Mouse (Mus musculus): Measurements from ENCODE around the gene Rapgef5.
A peak's percentile ranks its signal among the peaks of the same experiment; 100 is the strongest.

Gene Rapgef5

DNA sequence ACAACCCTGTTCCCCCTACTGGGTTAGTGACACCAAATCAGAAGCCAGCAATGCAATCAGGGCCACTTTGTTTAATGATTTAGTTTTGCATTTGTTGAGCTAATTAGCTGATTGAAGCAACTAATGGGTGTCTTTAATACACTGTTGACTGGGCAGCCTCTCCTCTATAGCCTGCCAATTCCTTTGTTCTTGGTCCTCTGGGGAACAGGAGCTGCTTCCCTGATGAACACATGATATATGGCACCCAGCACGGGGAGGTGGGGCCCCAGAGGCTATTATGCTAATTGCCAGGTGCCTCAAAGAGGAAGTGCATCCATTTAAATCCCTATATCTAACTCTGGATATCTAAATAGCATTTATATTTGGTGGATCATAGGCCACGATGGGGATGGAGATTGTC is 111.0 kb downstream of the Rapgef5 start:
- peak; percentile 17 for DNase-seq

DNA sequence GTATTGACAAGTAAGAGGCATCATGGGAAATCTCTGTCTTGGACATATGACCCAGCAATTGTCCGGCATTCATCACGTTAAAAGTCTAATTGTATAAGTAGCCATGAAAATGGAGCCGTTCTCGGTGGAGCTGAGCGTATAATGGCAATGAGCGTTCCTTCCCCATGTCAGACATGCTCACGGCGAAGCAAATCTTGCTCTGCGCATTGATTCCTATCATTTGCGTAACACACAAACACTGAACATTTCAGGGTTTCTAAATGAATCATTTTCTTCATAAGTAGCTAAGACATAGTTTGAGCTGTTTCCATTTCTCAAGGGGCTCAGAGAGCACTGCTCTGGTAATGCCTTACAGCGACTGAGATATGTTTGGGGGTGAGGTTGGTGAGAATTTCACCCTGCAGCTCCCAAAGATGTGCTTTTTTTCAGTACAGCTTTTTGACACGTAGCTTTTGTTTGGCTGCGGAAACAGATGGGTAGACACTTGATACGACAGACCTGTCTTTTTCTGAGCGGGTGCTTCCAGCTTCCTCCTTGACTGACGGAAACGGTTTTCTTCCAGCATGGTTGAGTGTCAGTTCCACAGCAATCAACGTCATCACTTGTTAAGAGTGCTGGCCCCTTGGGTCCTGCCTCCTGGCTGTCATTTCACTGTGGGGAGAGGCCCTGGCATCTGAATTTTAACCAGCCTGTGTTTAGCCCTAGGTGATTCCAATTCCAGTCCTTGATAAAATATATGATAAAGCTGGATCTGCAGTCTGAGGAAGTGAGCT is 112.2 kb downstream of the Rapgef5 start:
- no peak for DNase-seq

DNA sequence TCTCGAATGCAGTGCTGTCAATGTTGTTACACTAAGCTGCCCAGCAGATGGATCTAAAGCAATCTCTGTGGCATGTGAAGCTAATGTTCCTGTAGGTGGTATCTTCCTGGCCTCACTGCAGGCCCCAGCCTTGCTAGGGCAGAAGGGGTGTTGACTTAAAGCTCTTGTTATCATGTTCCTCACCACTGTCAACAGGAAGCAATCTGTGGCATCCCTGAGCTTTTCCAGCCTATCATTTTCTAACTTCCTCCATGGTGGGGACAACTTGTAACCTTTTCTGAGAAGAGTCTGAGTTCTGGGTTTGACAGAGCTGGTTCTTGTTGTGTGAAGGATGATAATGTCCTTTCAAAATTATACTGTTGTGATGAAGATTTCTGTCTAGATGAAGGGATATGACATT is 115.9 kb downstream of the Rapgef5 start:
- DNase-seq, result no peak

DNA sequence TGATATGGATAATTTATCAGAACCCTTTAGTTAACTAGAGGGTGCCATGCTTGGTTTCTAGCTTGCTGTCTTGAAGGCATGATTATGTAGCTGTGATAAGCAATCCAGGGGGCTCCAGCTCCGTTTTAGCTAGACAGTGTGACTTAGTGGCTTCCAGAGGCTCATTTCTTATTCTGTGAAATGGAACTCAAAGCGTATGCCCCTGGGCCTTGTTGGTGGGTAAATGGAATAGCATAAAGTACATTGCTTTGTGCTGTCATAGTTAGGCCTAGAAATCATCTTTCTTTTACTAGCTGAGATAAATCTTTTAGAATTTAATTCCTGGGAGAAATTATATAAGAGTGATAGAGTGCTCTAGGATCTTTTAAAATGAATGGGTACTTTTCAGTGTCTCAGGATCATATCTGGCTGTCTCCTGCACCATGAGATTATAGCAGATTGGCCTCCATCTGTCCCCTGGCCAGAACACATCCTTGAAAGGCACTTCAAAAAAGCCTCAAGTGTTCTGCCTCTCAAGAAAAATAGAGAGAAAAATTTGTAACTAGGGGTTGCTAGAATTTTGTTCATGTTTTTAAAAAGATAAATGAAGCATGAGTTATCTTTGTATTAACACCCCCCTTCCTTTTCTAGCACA is 120.0 kb downstream of the Rapgef5 start:
- DNase-seq, result no peak

DNA sequence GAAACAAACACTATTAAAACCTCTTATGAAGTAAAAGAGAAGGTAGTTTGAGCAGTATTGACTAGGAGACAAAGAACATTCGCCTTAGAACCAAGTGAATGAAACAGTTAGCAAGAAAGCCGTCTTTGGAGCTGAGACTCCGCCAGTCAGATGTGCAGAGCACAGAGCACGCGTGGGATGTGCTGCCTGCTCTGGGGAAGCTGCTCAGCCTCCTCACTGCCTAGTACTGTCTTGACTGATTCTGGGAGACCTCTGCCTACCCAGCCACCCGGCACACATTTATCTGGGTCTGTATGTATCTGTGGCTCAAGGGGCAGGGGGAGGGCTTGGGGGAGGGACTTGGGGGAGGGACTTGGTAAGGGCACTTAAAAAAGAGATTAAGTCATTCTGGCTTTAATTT is 120.7 kb downstream of the Rapgef5 start:
- no peak for DNase-seq

DNA sequence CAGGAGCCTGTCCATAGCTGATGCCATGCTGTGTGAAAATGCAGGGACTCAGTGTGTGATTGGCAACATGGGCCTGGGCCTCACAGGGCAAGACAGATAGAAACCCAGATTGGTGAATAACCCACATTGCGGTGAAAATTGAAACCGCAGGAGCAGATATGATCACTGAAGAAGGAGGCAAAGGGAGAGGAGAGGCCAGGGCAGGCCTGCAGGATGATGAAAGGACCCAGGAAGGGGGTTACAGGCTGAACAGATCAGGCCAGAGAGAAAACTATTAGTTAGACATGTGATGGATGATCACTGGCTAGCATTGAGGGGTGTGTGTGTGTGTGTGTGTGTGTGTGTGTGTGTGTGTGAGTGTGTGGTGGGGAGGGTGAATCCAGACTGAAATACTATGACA is 122.6 kb downstream of the Rapgef5 start:
- DNase-seq, result no peak

DNA sequence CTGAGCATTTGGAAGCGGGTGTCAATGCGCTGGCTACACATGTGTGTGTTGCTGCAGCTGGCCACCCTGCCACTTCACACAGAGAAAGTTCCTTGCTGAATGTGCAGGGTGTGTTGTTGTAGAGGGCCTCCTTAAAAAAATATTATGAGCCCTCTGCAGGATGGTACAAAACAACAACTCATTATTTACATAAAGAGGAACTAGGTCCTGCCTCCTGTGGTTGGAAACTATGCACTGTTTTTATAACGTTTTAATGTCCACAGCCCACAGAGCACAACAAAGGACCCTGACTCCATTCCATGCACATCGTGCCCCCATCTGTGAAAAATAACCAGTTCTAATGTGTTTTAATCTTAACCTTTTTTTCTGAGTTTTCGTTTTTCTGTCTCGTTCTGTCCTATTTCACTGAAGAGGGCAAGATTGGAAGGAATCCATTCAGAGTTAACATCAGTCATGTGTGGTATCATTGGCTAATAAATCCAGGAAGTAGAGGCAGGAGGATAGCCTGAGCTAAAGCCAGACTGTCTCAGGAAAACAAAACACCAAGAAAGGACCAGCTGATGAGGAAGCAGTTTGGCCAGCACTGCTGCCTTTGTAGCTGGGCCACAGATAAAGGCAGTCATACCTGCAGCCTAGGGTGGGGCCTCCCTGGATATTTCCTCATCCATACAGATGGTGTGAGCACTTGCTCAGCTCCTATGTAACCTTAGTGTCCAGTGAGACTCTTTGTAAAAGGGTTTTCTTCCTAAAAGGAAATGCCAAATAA is 123.3 kb downstream of the Rapgef5 start:
- no peak for DNase-seq

DNA sequence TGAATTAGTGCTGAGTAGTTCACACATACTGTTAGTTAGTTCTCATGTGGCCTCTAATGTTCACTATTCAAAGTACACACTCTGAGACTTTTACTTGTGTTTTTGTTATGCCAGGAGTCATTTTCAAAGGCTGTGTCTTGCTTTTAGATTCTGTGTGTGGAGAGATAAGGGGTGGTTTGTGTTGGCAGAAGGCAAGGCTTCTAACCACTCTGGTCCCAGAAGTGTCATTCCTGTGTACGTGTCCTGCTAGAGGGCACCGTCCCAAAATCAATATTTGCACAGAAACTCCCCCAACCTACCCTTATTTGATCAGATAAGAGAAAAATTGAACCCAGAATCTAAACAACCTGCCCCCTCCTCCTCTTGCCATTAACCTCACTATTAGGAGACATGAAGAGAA is 126.2 kb downstream of the Rapgef5 start:
- DNase-seq, result no peak

DNA sequence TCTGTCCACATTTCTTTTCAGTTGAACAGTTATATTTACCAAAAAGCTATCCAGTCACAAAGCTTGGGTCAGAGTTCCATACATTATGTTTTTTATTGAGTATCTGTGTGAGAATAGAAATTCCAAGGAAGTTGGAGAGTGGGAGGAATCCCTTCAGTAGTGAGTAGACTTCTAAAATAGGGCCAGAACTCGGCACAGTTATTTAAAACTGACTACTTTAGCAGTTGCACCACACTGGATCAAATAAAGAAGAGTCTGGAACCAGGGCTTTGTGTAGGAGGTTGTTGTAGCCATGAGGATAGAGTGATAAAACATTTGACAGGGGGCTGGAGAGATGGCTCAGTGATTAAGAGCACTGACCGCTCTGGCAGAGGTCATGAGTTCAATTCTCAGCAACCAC is 129.5 kb downstream of the Rapgef5 start:
- DNase-seq, result no peak

DNA sequence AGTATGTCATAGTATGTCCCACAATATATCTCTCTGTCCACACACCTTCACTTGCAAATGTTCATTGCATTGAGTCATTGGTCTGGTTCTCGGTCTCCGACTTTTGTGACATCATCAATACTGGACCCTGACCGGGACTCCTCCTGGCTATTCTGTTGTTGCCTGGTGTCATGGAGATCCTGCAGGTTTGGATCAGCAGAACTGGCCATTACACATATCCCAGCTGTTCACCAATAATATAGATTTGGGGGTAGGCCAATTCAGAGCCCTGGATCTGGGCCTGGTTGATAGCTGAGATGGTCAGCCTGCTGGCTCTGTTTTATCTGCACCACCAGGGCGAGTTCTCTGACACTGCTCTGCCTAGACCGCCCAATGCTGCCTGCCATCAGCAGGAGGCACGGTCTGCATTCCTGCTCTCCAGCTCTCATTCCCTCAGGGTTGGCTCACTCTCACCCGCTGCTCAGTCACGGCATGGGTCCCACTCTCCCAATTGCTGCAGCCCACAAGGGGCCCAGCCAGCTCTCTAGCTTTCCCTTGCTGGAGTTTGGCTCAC is 137.7 kb downstream of the Rapgef5 start:
- DNase-seq, result no peak

DNA sequence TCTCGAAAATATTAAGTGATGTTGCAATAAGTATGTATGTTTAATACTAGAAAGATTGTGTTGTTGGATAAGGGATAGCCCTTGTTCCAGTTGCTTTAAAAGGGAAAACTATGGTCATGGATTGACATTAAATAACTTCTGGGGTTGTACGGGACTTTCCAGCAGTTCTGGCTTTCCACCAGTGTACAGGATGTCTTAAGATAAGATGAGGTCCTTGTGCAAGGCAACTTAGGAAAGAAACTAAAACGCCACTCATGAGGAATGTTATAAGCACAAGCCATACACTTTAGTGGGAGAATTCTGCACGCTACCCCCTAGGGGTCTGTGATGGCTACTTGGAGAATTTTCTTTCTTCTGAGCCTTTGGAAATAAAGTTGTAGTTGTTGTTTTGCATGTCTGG is 140.7 kb downstream of the Rapgef5 start:
- no peak for DNase-seq

DNA sequence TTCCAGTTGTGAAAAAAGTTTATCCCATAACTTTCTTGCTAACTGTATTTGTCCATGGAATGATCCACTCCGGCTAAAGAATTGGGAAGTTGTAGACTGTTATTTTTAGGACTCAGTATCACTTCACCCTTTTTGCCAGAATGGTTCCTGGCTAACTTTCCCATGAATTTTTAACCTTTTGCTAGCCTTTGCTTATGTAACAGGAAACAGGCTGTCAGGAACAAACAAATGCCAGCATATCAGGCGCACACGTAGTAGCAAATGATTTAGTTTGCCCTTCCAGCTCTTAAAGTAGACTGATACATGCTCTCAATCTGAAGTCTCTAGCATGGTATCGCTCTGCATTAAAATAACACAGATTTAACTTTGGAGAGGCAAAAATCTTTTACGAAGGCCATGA is 141.5 kb downstream of the Rapgef5 start:
- peak; percentile 67 for DNase-seq

DNA sequence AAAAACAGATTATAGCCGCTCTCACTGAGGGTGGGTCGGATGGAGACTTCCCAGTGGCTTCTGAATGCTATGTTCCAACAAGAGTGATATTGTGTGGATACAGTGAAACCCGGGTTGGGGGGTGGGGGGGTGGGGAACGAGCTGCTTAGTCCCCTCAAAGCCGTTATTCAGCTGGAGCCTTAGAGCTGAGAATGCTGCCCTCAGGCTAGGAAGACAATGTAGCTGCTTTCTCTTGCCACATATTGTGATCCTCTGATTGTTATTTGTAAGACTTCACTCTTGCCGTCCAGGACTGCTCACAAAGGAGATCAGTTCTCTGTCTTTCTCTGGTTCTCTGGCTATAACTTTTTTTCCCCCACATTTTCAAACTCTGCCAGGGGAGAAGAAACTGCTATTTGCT is 142.5 kb downstream of the Rapgef5 start:
- DNase-seq, result no peak

DNA sequence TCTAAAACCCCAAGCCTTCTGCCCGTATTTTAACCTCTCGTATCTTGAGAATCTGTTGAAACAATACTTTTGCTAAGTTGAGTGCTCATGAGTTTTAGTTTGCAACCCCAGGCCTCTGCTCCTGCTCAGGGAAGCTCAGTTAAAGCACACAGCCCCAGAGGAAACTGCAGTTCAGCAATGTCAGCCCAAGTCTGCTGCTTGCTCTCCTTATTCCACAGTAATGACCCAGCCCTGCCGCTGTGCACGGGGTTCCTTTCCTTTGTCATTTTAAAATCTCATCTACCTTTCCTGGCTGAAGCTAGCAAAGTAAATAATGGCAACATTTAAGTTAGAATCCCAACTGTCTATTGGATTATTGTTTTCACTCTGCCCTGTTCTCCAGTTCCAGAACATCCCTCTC is 144.1 kb downstream of the Rapgef5 start:
- no peak for DNase-seq

DNA sequence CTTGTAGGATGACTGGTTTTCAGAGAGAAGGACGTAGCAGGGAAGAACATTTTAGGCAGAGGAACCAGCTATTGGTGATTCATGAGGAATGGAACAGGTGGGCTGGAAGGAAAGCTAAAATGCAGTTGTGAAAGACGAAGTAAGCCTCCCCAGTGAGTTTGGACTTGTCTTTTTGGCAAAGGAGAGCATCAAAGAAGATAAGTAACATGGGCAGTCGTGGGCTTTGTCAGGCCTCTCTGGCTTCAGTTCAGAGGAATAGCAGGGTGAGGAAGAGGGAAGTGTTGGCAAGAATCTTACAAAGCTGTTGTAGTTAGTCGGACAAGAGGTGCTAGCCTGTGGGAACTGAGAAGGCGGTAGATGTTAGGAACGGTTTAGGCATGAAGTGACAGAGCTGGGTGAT is 145.6 kb downstream of the Rapgef5 start:
- no peak for DNase-seq

DNA sequence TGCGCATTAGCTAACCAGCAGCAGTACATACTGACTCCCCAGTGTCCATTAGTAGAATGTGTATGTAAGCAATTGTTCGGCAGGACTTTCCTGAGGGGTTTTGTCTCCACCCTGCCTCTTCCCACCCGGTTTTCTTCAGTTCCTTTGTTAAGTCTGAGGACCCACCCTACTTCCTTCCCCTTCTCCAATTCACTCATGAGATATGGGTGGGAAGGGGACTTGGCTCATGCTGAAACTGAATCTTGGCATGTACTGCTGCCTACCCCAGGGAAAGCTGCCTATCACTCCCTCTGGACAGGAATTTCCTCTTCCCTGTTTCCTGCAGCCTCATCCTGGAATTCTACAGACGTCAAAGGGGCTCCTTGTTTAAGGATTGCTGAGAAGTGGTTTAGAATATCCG is 147.4 kb downstream of the Rapgef5 start:
- peak; percentile 68 for DNase-seq

DNA sequence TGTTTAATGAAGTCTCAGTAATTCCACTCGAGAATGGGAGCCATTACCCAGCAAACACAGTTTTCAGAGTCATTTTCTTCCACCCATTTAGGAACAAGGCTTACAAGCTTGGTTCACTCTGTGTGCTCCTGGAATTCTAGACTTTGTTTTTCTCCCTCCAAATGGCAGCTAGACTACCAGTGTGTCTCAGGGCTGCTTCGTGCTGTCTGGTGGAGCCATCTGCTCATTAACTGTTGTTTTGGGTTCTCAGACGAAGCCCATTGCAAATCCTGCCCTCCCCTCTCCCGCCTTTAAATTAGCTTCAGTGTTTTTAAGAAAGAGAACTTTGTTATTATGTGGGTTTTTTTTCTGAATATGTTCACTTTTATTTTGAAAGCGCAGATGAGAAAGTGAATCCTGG is 148.4 kb downstream of the Rapgef5 start:
- DNase-seq, result no peak

DNA sequence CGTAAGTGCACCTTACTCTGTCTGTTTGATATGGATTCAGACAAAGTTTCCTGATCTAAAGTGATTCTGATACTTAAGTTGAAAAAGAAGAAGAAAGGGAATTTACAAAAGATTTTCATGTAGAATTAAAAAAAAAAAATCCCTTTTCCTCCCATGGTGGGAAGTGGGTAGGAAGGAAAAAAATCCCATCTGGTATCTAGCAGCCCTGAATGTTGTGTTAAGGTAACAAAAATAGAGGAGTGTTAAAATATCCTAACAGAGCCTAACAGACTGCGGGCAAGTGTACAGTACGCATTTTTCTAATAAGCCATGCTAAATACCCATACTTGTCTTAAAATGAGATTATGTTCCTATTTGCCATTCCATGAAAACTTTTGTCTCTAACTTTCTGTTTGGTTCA is 150.1 kb downstream of the Rapgef5 start:
- no peak for DNase-seq

DNA sequence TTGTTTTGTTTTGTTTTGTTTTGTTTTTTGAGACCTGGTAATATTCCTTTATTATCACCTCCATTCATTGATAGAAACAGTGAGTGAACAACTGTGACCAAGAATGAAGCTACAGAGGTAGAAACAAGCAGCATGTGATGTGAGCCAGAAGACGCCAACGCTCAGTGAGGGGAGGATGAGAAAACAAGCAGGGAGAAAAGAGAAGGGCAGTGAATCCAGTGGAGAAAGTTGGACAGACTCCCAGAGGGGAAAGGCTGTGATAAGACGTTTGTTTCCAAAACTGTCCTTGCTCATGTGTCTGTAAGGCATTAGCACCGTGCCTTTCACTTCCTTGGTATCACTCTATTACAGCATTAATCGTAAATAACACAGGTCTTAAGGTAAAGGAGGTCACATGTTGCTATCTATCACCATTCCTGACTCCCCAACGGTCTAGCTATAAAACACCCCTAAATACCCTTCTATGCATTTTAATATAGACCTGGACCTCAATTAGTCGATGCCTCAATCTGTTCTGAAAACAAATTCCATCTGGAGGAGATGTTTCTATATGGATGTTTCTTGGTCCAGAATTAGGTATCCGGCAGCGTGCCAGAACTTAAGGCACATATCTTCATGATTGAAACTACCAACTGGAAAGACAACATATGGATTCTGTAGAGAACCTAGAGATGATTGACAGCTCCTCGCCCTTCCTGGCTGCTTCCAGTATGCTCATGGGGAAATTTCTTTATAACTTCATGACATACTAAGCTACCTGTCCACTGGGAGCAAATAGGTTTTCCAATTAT is 153.5 kb downstream of the Rapgef5 start:
- no peak for DNase-seq

DNA sequence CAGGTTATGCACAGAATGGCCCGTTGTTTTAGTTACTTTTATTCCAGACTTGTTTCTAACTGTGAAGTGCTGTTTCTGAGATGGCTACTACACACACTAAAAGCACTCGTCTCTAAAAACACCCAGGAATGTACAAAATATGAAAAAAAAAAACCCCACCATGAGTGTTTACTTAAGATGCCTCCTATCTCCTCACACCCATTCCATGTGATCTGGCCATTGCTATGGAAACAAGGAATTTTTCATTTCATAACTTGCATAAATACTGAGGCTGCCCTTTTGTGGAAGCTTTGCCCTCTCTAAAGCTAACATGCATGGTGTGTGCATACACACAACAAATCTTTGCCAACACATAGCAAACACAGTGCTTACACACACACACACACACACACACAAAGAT is 156.9 kb downstream of the Rapgef5 start:
- DNase-seq, result no peak

DNA sequence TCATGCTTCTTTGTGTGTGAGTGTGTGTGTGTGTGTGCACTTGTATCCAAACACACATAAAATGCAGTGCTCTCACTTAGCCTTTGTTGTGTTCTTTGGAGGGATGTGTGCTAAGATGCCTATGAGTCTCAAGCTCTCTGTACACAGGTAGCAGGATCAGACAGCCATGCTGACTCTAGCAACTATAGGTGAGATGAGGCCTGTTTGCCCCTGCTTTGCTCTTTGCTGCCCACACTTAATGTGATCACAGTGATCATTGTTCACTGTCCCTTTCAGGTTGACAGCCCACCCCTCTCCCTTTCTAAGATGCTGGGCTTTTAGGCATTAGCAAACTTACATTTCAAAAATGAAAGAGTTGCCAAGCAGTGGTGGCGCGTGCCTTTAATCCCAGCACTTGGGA is 158.2 kb downstream of the Rapgef5 start:
- DNase-seq, result no peak

DNA sequence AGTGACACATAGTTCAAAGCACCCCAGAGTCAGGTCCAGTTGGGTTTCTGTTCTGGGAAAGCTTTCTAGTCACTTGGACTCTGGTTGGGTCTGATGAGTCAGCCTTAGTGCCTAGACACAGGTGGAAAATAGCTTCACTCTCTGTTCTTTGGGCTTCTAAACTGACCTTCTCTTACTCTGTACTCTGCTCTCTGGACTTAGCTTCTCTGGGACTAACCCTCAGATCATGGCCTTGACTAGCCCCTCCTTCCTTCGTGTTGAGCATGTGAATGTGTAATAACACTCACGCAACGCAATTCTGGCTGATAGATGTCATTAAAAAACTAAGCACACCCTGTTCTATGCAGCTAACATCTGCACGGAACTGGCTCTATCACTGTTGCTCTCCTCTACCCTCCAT is 160.0 kb downstream of the Rapgef5 start:
- DNase-seq, result no peak

DNA sequence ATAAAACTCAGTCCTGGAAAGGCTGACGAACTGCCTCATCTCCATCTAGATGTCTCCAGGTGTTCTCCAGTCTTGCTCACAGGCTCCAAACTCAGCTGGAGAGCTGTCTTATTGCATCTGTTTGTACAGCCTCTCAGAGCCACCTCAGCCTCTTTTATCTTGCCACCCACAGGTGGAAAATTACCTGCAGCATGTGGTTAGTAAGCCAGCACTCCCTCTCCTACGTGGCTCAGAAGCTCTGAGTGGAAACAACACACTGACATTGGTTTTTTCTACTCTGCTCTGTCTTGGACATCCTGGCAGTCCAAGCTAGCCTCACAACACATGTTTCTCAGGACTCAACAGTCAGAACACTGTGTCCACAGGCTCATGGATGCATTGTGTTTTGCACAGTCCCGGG is 162.6 kb downstream of the Rapgef5 start:
- DNase-seq, result no peak

All from kidney, adult 9 months (tissue).